Mouse (Mus musculus) brain, adult 2 months (tissue): ENCODE measurements around the gene Usp28.
"Not testable (repeated sequence)": the region's sequence is repeated elsewhere in the genome, so short reads cannot be mapped to it uniquely, and the experiment has no call there.

ENCODE experiments used
- DNase-seq: peaks from one replicate; pipeline ENCODE4 v3.0.0; 2011; ENCODE audit warnings: low read depth, low spot score

Usp28 gene

DNA sequence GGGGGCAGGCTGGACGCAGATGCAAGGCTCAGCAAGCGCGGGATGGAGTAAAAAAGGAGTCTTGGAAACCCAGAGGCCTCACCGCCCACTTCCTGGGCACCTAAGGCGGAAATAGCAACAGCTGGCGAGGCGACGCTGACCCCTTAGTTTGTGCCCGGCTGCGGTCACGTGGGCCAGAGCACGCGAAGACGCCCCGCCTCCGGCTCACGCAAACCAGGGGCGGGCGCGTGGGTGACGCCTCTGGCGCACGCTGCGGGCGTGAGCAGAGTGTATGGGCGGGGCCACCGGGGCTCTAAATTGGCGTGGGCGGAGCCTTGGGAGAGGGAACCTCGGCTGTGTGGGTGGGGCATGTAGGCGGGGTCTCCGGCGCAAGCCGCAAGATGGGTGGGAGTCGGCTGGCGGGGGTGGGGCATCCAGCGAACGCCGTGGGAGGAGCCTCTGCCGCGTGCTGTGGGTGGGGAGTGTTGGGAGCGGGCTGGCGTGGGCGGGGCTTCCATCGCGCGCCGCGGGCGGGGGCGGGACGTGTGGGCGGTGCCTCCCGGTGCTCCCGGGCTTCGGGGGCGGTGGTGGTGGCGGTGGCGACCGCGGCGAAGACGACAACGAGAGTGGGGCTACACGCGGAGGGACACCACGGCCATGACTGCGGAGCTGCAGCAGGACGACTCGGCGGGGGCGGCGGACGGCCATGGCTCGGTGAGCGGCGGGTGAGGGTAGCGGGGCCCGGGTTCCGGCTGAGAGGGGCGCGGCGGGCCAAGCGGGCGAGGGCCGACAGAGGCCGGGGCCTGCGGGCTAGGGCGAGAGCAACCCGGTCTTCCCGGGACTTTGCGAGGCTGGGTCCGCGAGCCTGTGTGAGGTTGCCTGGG is at the start of gene Usp28:
Gene Usp28, plus strand, starts transcription at position 531 of the 863 bp plus-strand sequence.
- DNase-seq: peak; percentile 99

- DNase-seq: no peak
These were observed 42.8 kb upstream of the Usp28 start for GRCm38 (mm10) chr9:48942349-48942748.

DNA sequence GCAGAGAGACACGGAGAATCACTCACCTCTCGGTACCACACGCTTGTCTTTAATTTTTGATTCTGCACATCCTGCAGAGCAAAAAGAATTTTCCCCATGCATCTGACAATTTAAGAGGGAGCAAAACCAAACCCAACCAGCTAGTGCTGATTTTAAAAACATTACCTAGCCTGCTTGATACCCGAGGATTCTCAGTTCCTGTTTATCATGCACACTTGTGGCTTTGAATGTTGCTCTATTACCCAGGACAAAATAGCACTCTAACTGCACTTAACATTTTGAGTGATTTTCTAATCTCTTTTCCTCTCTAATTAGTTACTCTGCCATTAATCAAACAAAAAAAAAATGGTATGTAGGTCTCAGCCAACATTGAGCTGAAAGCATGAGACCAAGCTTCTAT is 37.6 kb upstream of the Usp28 start:
- DNase-seq: no peak

DNA sequence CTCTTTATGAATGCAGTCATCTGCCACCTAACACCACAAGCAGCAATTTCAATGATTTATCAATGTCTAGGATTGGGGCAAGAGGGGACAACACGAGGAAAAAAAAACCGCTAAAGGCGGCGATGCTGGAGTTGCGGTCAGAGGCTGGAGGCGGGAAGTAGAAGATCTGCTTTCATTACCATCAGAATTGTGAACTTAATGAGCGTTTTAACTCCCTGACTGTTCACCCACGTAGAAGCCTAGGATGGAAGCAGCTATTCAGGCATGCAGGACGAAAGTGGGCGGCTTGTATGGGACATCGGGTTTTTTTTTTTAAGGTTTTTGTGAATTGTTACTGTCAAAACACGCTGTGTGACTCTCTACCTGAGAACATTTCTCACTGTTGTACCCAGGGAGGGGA is 23.9 kb upstream of the Usp28 start:
- DNase-seq: peak; percentile 43

DNA sequence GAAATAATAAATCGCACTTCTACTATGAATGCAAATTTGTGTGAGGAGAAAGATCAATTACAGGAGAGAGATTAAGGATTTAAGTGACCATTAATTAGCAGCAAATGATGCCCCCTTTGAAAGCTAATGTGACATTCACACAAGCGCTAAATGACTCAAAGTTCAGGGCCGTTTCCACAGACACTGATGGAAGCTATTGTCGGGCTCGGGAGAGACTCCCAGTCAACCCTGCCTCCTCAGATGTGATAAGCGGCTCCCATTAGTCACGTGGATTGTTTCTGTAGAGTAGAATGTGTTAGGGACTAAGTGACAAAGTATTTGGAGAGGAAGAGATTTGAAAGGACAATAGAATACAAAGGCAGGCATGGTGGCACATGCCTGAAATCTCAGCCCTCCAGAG is 23.0 kb upstream of the Usp28 start:
- no peak for DNase-seq

GRCm38 (mm10) chr9:48964587-48965040 is 20.6 kb upstream of the Usp28 start, which contains the start of gene Htr3b:
Gene Htr3b, minus strand, starts transcription at chr9:48964990.
- no peak for DNase-seq

DNA sequence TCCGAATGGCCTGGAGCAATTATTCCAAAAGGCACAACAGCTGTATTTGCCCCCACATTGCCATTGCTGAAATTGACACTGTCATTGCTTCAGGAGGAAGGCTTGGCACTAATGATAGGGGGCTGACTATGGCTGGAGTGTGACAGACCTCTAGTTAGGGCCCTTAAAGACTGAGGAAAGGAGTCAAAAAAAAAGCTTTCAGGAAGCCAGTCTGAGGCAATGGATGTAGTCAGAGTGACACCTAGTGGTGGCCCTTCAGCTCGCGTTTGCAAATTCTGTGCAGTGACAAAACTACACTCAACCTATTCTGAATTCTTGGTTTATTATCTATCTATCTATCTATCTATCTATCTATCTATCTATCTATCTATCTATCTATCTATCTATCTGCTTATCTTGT is 12.7 kb upstream of the Usp28 start:
- peak; percentile 81 for DNase-seq

GRCm38 (mm10) chr9:48976661-48977355 is 8.4 kb upstream of the Usp28 start:
- DNase-seq: no peak

DNA sequence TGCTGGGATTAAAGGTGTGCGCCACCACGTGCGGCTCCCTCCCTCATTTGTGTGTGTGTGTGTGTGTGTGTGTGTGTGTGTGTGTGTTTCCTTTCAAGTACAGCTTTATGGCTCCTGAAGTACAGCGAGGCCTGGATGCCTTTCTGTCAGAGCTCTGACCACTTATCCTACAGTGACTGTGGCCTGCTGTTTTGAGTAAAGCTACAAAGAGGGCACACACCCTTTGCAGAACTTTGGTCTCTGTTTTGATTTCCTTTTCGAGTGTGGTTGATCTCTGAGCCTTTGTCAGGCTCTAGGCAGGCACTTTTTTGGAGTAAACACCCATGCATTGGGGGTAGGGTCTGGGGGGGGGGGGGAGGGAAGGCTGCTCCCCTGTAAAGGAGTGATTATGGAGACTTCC is 4.8 kb upstream of the Usp28 start:
- no peak for DNase-seq

DNA sequence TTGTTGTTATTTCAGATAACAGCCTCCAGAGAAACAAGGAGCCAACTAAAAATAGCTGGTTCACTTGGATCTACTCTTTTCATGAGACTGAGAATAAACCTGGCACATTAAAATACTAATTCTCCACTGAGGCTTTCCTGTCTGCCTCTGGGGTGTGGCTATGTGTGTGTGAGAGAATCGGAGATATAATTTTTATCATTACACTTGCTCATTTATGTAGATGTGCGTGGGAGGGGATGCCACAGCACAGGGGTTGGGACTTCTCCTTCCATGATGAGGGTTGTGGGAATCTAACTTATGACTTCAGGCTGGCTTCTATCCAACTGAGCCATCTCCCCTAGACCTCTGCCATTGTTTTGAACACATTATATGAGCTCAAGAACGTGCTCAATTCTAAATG is 4.4 kb upstream of the Usp28 start:
- DNase-seq: no peak

- DNase-seq: no peak
These were observed 3.3 kb upstream of the Usp28 start for GRCm38 (mm10) chr9:48981827-48982226.

DNA sequence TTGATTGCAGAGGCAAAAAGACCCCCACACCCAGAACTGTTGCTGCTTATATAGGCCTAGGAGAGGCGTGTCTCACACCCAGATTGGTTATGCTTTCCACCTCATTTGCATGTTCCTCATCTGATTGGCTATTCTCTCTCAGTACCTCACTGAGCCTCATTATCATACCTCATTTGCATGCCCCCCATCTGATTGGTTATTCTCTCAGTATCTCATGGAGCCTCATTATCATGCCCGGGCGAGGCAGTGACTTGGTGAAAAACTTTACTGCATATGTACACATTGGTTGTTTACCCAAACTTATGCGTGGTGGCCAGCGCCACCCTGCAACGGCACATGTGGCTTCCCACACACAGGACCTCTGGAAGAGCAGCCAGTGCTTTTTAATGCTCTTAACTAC is 1.4 kb upstream of the Usp28 start:
- DNase-seq: not testable (repeated sequence)

GRCm38 (mm10) chr9:48984320-48984844 is 793 bp upstream of the Usp28 start:
- no peak for DNase-seq

GRCm38 (mm10) chr9:48985708-48986088 is 523 bp downstream of the Usp28 start:
- no peak for DNase-seq

DNA sequence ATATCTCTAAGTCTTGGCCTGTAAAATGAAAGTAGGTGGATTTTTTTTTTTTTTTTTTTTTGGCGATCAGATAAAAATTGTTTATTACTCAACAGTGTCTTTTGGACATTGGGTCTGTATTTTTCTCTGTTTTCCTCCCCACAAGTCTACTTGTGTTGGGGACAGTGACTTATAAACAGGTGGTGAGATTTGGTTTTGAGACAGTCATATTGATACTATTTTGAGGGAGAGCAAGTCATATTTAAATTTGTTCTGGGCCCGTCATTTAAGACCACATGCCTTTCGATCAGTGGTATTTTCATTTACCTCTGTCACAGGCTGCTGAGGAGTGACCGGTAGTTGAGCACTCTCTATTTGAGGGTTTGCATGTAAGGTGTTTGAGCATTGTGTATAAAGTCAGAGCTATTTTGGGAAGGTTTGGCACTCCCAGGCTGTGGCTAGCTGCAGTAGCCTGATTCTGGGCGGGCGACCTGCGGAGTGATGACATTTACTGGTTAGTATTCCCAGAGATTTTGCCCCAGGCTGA is 1.5 kb downstream of the Usp28 start:
- peak; percentile 87 for DNase-seq

GRCm38 (mm10) chr9:48987201-48988101 is 2.3 kb downstream of the Usp28 start:
- DNase-seq: peak; percentile 49

GRCm38 (mm10) chr9:48991671-48992070 is 6.5 kb downstream of the Usp28 start:
- no peak for DNase-seq

- DNase-seq: no peak
These were observed 9.6 kb downstream of the Usp28 start for GRCm38 (mm10) chr9:48994779-48995178.

DNA sequence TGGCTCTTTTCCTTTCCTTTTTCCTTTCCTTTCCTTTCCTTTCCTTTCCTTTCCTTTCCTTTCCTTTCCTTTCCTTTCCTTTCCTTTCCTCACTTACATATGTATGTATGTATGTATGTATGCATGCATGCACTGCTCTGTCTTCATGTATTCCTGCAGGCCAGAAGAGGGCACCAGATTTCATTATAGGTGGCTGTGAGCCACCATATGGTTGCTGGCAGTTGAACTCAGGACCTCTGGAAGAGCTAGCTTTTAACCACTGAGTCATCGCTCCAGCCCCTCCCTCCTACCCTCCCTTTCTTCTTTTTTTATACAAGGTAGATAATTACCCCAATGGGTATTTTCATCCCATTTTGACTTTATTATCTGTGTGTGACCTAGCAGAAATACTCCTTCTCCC is 10.6 kb downstream of the Usp28 start:
- no peak for DNase-seq

DNA sequence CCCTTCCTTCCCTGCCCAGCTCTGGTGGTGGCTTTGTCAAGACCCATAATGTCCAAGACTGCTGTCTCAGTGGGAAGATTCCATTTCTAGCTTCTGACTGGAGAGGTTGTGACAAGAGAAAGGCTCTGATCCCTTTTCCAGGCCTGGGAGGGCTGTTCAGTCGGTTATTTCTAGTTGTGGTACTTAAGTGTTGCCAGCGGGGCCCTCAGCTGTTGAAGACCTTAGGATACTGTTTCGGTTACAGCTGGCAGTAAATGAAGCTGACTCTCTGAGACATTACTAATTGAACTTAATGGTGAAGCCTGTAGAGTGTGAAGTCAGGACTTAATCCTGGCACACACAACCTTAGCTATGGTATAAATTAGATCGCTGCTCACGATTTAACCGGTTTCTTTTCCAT is 14.1 kb downstream of the Usp28 start:
- DNase-seq: no peak

- DNase-seq: no peak
These were observed 30.6 kb downstream of the Usp28 start for GRCm38 (mm10) chr9:49015824-49016223.
